Mouse (Mus musculus) intestine, postnatal 0 days (tissue): Measurements from ENCODE around the gene Gm49384. TPM values are rescaled to one million over a fixed set of nuclear protein-coding genes. Genes with fewer than 3 reads are reported as not detected.

Source experiments
- ATAC-seq: fragments of 200-750 bp; cut with Nextera tagmentation; 2 replicates; pipeline ENCODE4 v1.8.0; 2017; ENCODE audit warnings: mild to moderate bottlenecking, moderate TSS enrichment, moderate library complexity
- H3K27ac ChIP-seq: fragments of 300-500 bp; sonication (generic); 2 replicates; pipeline ENCODE4 v1.5.1; 2014; ENCODE audit warnings: mild to moderate bottlenecking, low read depth, low read length, moderate library complexity
- H3K27me3 ChIP-seq: fragments of 300-500 bp; sonication (generic); replicated peaks from 2 replicates; pipeline ENCODE4 v1.6.1; 2014; ENCODE audit warnings: low read length, mixed read lengths; ENCODE audit not compliant: control insufficient read depth, insufficient read depth
- H3K36me3 ChIP-seq: fragments of 300-500 bp; sonication (generic); 2 replicates; pipeline ENCODE4 v1.6.1; 2014; ENCODE audit warnings: mild to moderate bottlenecking, moderate library complexity; ENCODE audit not compliant: control insufficient read depth, insufficient read depth
- H3K4me1 ChIP-seq: fragments of 300-500 bp; sonication (generic); replicated peaks from 2 replicates; pipeline ENCODE4 v1.6.1; 2014; ENCODE audit warnings: antibody characterized with exemption, low read length, mixed read lengths; ENCODE audit not compliant: control insufficient read depth, insufficient read depth
- H3K4me2 ChIP-seq: fragments of 300-500 bp; sonication (generic); replicated peaks from 2 replicates; pipeline ENCODE4 v1.6.1; 2014; ENCODE audit warnings: low read depth, mild to moderate bottlenecking, moderate library complexity
- H3K4me3 ChIP-seq: fragments of 300-500 bp; sonication (generic); 2 replicates; pipeline ENCODE4 v1.5.1; 2014; ENCODE audit warnings: low read depth, low read length
- H3K9ac ChIP-seq: fragments of 300-500 bp; sonication (generic); 2 replicates; pipeline ENCODE4 v1.6.1; 2014; ENCODE audit warnings: mild to moderate bottlenecking, low read depth, low read length
- H3K9me3 ChIP-seq: fragments of 300-500 bp; sonication (generic); 2 replicates; pipeline ENCODE4 v1.6.1; 2016; ENCODE audit warnings: mixed run types; ENCODE audit not compliant: control insufficient read depth
- CTCF ChIP-seq: sonication (generic); IDR thresholded peaks from 2 replicates; pipeline ENCODE4 v1.5.1; 2016; ENCODE audit warnings: low read depth, mild to moderate bottlenecking, control low read depth, antibody characterized with exemption, moderate library complexity
- WGBS: fragments of 180-500 bp; shearing (Covaris S2); extraction: QIAGEN DNeasy Blood & Tissue Kit; methylation state at CpG from one replicate; pipeline ENCODE4 v1.1.7; 2014; 5-methylcytosine and 5-hydroxymethylcytosine counted together
- polyA plus RNA-seq: library from polyadenylated mRNA; unstranded; fragments of >200 nt; fragmentation: Nextera tagmentation; extraction: Ambion mirVana; gene quantifications from 2 replicates; pipeline ENCODE4 v1.2.1, GENCODE M21; 2015

Gm49384 gene
- polyA plus RNA-seq, 1 experiment from 2014 or later, result 9.1 TPM

GRCm38 (mm10) chr12:69185371-69185770 is 18.7 kb downstream of the Gm49384 start:
- peak overlapping the region; percentile 77 for H3K9ac ChIP-seq
- 44% methylated on average over 7 of the region's 7 CpGs for WGBS
- no peaks in the 10 kb centered on the region for H3K27me3 ChIP-seq
- peaks cover 8% of the 10 kb centered on the region; the same call in 1 of the 2 replicates for H3K4me1 ChIP-seq
- peaks cover 4% of the 10 kb centered on the region; the same call in 1 of the 2 replicates for H3K36me3 ChIP-seq
- H3K4me3 ChIP-seq, result peak overlapping the region; percentile 84
- no peak for ATAC-seq
- H3K9me3 ChIP-seq, result no peaks in the 10 kb centered on the region
- TF ChIP-seq CTCF, result no peak
- no peak overlapping the region for H3K27ac ChIP-seq
- peak overlapping the region; percentile 77 for H3K4me2 ChIP-seq

DNA sequence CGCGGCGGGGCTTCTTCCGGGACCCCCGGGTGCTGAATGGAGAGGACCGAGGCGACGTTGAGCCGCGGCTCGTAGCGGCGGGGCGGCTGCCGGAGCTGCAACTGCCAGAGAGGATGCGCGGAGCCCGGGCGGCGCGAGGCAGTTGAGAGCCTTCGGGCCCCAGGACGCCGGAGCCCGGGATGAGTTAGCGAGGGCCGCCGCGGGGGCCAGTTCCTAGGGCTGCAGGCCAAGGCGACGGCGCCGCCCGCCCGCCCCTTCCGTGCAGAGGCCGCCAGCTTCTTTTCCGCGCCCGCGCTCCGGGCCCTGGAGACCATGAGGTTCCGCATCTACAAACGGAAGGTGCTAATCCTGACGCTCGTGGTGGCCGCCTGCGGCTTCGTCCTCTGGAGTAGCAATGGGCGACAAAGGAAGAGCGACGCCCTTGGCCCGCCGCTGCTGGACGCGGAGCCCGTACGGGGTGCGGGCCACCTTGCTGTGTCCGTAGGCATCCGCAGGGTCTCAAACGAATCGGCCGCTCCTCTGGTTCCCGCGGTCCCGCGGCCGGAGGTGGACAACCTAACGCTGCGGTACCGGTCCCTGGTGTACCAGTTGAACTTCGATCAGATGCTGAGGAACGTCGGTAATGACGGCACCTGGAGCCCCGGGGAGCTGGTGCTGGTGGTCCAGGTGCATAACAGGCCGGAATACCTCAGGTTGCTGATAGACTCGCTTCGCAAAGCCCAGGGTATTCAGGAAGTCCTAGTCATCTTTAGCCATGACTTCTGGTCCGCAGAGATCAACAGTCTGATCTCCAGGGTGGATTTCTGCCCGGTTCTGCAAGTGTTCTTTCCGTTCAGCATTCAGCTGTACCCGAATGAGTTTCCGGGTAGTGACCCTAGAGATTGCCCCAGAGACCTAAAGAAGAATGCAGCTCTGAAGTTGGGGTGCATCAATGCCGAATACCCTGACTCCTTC is 19.4 kb downstream of the Gm49384 start:
- peak overlapping the region; percentile 77 for H3K4me2 ChIP-seq
- H3K27me3 ChIP-seq, result no peaks in the 10 kb centered on the region
- no peaks in the 10 kb centered on the region for H3K9me3 ChIP-seq
- peak overlapping the region; percentile 77 for H3K9ac ChIP-seq
- peaks cover 4% of the 10 kb centered on the region; the same call in 1 of the 2 replicates for H3K36me3 ChIP-seq
- WGBS, result under 1% methylated on average over 79 of the region's 86 CpGs
- peak overlapping the region; percentile 84 for H3K4me3 ChIP-seq
- peak; percentile 48 for ATAC-seq
- H3K27ac ChIP-seq, result peak overlapping the region; percentile 84
- peaks cover 8% of the 10 kb centered on the region; the same call in 1 of the 2 replicates for H3K4me1 ChIP-seq
- TF ChIP-seq CTCF, result 0 out of 2 replicates have a peak, but pooled peaks have one; percentile 3

GRCm38 (mm10) chr12:69183583-69184308 is 20.3 kb downstream of the Gm49384 start, which contains the start of the genes Rpl36al and Mgat2:
Gene Rpl36al, minus strand, starts transcription at chr12:69184083.
Gene Mgat2, plus strand, starts transcription at chr12:69184157.
- no peaks in the 10 kb centered on the region for H3K27me3 ChIP-seq
- ATAC-seq, result peak; percentile 99

DNA sequence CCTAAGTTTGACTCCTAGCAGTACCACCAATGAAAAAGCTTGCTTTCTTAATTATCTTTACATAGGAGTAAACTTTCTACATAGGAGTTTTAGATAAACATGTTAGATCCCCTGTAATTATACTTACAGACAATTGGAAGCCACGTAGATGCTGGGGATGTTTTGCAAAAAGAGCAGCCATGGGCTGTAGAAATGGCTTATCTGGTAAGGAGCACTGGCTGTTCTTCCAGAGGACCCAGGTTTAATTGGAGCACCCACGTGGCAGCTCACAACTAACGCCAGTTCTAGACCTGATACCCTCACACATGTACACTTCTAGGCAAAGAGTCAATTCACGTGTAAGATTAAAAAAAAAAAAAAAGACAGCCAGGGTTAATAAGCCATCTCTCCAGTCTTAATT is 22.3 kb downstream of the Gm49384 start:
- Histone ChIP-seq H3K4me2 (no peak overlapping the region), H3K27me3 (no peaks in the 10 kb centered on the region), H3K4me3 (no peak overlapping the region), H3K9ac (no peak overlapping the region), H3K27ac (no peak overlapping the region), H3K36me3 (0 out of 2 replicates have a peak, but pooled peaks cover 4% of the 10 kb centered on the region), H3K4me1 (peaks cover 8% of the 10 kb centered on the region; the same call in 1 of the 2 replicates), H3K9me3 (no peaks in the 10 kb centered on the region)
- no peak for TF ChIP-seq CTCF
- no peak for ATAC-seq
- WGBS, result 80% methylated on average over 4 of the region's 4 CpGs

More at GRCm38 (mm10) chr12:69183583-69184308, 20.3 kb downstream of the Gm49384 start, which contains the start of the genes Rpl36al and Mgat2:
- Histone ChIP-seq H3K36me3 (peaks cover 4% of the 10 kb centered on the region; the same call in 1 of the 2 replicates), H3K4me2 (peak within 1 kb of the TSS; percentile 77), H3K9me3 (no peaks in the 10 kb centered on the region), H3K4me1 (peaks cover 8% of the 10 kb centered on the region; the same call in 1 of the 2 replicates), H3K4me3 (peak within 1 kb of the TSS; percentile 84), H3K27ac (peak within 1 kb of the TSS; percentile 84), H3K9ac (peak within 1 kb of the TSS; percentile 77)
- TF ChIP-seq CTCF, result no peak
- under 1% methylated on average over 84 of the region's 84 CpGs for WGBS

DNA sequence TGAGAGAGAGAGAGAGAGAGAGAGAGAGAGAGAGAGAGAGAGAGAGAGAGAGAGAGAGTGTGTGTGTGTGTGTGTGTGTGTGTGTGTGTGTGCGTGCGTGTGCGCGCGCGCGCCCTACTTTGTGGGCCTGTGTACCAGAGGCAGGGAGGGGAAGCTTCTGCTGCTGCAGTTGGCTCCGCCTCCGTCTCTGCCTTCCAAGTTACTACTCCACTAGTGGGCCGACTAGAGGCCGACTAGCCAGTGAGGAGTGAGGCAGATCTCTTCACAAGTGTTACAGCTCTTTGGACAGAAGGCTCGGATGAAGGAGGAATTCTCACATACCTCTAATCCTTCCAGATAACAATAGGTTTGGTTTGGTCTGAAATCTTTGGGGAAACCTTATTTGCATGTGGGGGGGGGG is 24.7 kb downstream of the Gm49384 start:
- Histone ChIP-seq H3K4me1 (no peaks in the 10 kb centered on the region), H3K4me2 (no peak overlapping the region), H3K27me3 (no peaks in the 10 kb centered on the region), H3K9me3 (no peaks in the 10 kb centered on the region), H3K27ac (no peak overlapping the region), H3K36me3 (peaks cover 4% of the 10 kb centered on the region; the same call in 1 of the 2 replicates), H3K4me3 (no peak overlapping the region), H3K9ac (no peak overlapping the region)
- WGBS, result 70% methylated on average over 12 of the region's 12 CpGs
- TF ChIP-seq CTCF, result no peak
- no peak for ATAC-seq
